Comparison of ENCODE assay signal across 7 mouse cellular contexts in genomic region chr14:25497596-25497995, GRCm38 (mm10). TPM values are rescaled to one million over a fixed set of nuclear protein-coding genes. Genes with fewer than 3 reads are reported as not detected.
DNase-seq lines count a peak whose midpoint lies in the region; ATAC-seq lines count a peak whose summit lies in the region.

No protein-coding gene starts in this region.

- peaks cover 90% of the 10 kb centered on the region for H3K4me1 ChIP-seq in forebrain, embryonic 13.5 days
- peaks cover 91% of the 10 kb centered on the region for H3K4me1 ChIP-seq in hindbrain, embryonic 10.5 days (replicated peaks)
- H3K4me1 ChIP-seq in midbrain, embryonic 13.5 days (replicated peaks): peaks cover 96% of the 10 kb centered on the region

- 41% methylated on average over 8 of the region's 8 CpGs for WGBS in forebrain, embryonic 13.5 days
- WGBS in hindbrain, embryonic 10.5 days: 36% methylated on average over 8 of the region's 8 CpGs
- WGBS in midbrain, embryonic 13.5 days: 43% methylated on average over 8 of the region's 8 CpGs

- H3K27me3 ChIP-seq in forebrain, embryonic 13.5 days: no peaks in the 10 kb centered on the region
- H3K27me3 ChIP-seq in hindbrain, embryonic 10.5 days (ENCODE audit: insufficient read depth, poor library complexity, severe bottlenecking): no peaks in the 10 kb centered on the region
- H3K27me3 ChIP-seq in midbrain, embryonic 13.5 days: no peaks in the 10 kb centered on the region

- H3K4me2 ChIP-seq in forebrain, embryonic 13.5 days: peak overlapping the region; percentile 13; the same call in 1 of the 2 replicates
- H3K4me2 ChIP-seq in midbrain, embryonic 13.5 days (replicated peaks): no peak overlapping the region

- DNase-seq in ovary, postnatal 36 days (ENCODE audit: low spot score): peak; percentile 54
- DNase-seq in ovary, postnatal 14 days (ENCODE audit: low spot score): no peak
- no peak for DNase-seq in hindbrain, embryonic 10.5 days (ENCODE audit: low spot score)
- DNase-seq in thymus, postnatal 36 days: no peak

- H3K9me3 ChIP-seq in forebrain, embryonic 13.5 days (replicated peaks): no peaks in the 10 kb centered on the region
- H3K9me3 ChIP-seq in hindbrain, embryonic 10.5 days: no peaks in the 10 kb centered on the region
- no peaks in the 10 kb centered on the region for H3K9me3 ChIP-seq in midbrain, embryonic 13.5 days

- H3K4me3 ChIP-seq in forebrain, embryonic 13.5 days: no peak overlapping the region
- no peak overlapping the region for H3K4me3 ChIP-seq in hindbrain, embryonic 10.5 days
- H3K4me3 ChIP-seq in midbrain, embryonic 13.5 days (replicated peaks): no peak overlapping the region

- peaks cover 4% of the 10 kb centered on the region for H3K36me3 ChIP-seq in forebrain, embryonic 13.5 days (ENCODE audit: poor library complexity, severe bottlenecking)
- peaks cover 11% of the 10 kb centered on the region for H3K36me3 ChIP-seq in hindbrain, embryonic 10.5 days
- peaks cover 2% of the 10 kb centered on the region; the same call in 1 of the 2 replicates for H3K36me3 ChIP-seq in midbrain, embryonic 13.5 days

- peak overlapping the region; percentile 40 for H3K9ac ChIP-seq in forebrain, embryonic 13.5 days
- H3K9ac ChIP-seq in midbrain, embryonic 13.5 days (replicated peaks): 0 out of 2 replicates have a peak overlapping the region, but pooled peaks have one; percentile 43

- H3K27ac ChIP-seq in forebrain, embryonic 13.5 days: peak overlapping the region; percentile 87
- H3K27ac ChIP-seq in hindbrain, embryonic 10.5 days: peak overlapping the region; percentile 70
- H3K27ac ChIP-seq in midbrain, embryonic 13.5 days: peak overlapping the region; percentile 85

- peak; percentile 14; the same call in 1 of the 2 replicates for ATAC-seq in forebrain, embryonic 13.5 days
- peak; percentile 41 for ATAC-seq in midbrain, embryonic 13.5 days
- ATAC-seq in erythroid progenitor cell, adult 5-6 weeks (replicated peaks; ENCODE audit: low FRiP score, poor library complexity, severe bottlenecking): no peak

RNA-seq across cellular contexts. Expression of gene Zmiz1, which starts 38.6 kb away (rescaled TPM):
- polyA plus RNA-seq in forebrain, embryonic 13.5 days (2015; fragmentation: Nextera tagmentation; extraction: Ambion mirVana): 57.2 and 61.3 TPM in 2 replicates
- 44.4 and 60.1 TPM in 2 replicates for polyA plus RNA-seq in hindbrain, embryonic 10.5 days (2016; fragmentation: Nextera tagmentation; extraction: Ambion mirVana)
- 68.8 and 80.3 TPM in 2 replicates for polyA plus RNA-seq in midbrain, embryonic 13.5 days (2015; fragmentation: Nextera tagmentation; extraction: Ambion mirVana)
- total RNA-seq in erythroid progenitor cell, adult 5-6 weeks (2015; ENCODE audit: low replicate concordance): 20.9 and 36.0 TPM in 2 replicates
- 4.0 and 4.6 TPM in 2 replicates for total RNA-seq in erythroid progenitor cell, adult 5-6 weeks (2017; ENCODE audit: low replicate concordance)
